Mouse (Mus musculus): ENCODE measurements around the gene Pxylp1. TPM values are rescaled to one million over a fixed set of nuclear protein-coding genes. Genes with fewer than 3 reads are reported as not detected.
A peak's percentile ranks its signal among the peaks of the same experiment; 100 is the strongest.

Pxylp1 gene
- total RNA-seq, 1 experiment = 3.6 TPM

GRCm38 (mm10) chr9:96890756-96891155, 1.7 kb downstream of the Pxylp1 start:
- no peaks in the 10 kb centered on the region for H3K36me3 ChIP-seq (ENCODE audit: control insufficient read depth, insufficient read depth, low read length, poor library complexity, severe bottlenecking)
- no peaks in the 10 kb centered on the region for H3K9me3 ChIP-seq (ENCODE audit: control insufficient read depth, insufficient read depth, low read depth, low read length)
- 0 out of 4 replicates have a peak, but pooled peaks cover 0 to 2% of the 10 kb centered on the region in 2 experiments for H3K4me1 ChIP-seq (ENCODE audit: control insufficient read depth in 2 of 2, insufficient read depth in 2 of 2, low read length in 2 of 2, poor library complexity in 1 of 2)
- in situ Hi-C loops (cut with MboI; ENCODE audit: low sequenced_read_pairs in 2 of 2, unreplicated experiment in 2 of 2) = no loop called here
- DNase-seq (ENCODE audit: low read depth, low spot score) = no peak
- H3K27ac ChIP-seq (ENCODE audit: insufficient read depth, low read depth, low read length, poor library complexity, severe bottlenecking) = no peak overlapping the region
- H3K4me3 ChIP-seq (ENCODE audit: insufficient read depth in 1 of 2, low read depth in 1 of 2, low read length in 2 of 2, poor library complexity in 1 of 2, severe bottlenecking in 1 of 2) = no peak overlapping the region
- TF ChIP-seq MAFK (IDR thresholded peaks at IDR 0.05; ENCODE audit: insufficient read depth, low read depth, low read length) (no peak), CHD2 (IDR thresholded peaks at IDR 0.05; ENCODE audit: low read depth, low read length) (no peak), HCFC1 (IDR thresholded peaks at IDR 0.05; ENCODE audit: borderline replicate concordance, insufficient read depth, low read length) (no peak)
- H3K9ac ChIP-seq (ENCODE audit: insufficient read depth, low read depth, low read length, poor library complexity, severe bottlenecking) = no peak overlapping the region

- no peak overlapping the region for H3K27ac ChIP-seq (ENCODE audit: insufficient read depth, low read depth, low read length, poor library complexity, severe bottlenecking)
- no peaks in the 10 kb centered on the region for H3K36me3 ChIP-seq (ENCODE audit: control insufficient read depth, insufficient read depth, low read length, poor library complexity, severe bottlenecking)
- H3K4me3 ChIP-seq (ENCODE audit: insufficient read depth in 1 of 2, low read depth in 1 of 2, low read length in 2 of 2, poor library complexity in 1 of 2, severe bottlenecking in 1 of 2) = peak overlapping the region in 1 of 2 experiments; percentile 90; a peak in 1 of 4 replicates
- 0 out of 4 replicates have a peak, but pooled peaks cover 0 to 2% of the 10 kb centered on the region in 2 experiments for H3K4me1 ChIP-seq (ENCODE audit: control insufficient read depth in 2 of 2, insufficient read depth in 2 of 2, low read length in 2 of 2, poor library complexity in 1 of 2)
- DNase-seq (ENCODE audit: low read depth, low spot score) = no peak
- in situ Hi-C loops (cut with MboI; ENCODE audit: low sequenced_read_pairs in 2 of 2, unreplicated experiment in 2 of 2) = no loop called here
- no peak for TF ChIP-seq CHD2 (IDR thresholded peaks at IDR 0.05; ENCODE audit: low read depth, low read length)
- no peak for TF ChIP-seq ZNF384 (IDR thresholded peaks at IDR 0.05; ENCODE audit: low read depth, low read length)
- TF ChIP-seq HCFC1 (IDR thresholded peaks at IDR 0.05; ENCODE audit: borderline replicate concordance, insufficient read depth, low read length) = no peak
- TF ChIP-seq MAFK (IDR thresholded peaks at IDR 0.05; ENCODE audit: insufficient read depth, low read depth, low read length) = no peak
- no peak for TF ChIP-seq ZC3H11A (IDR thresholded peaks at IDR 0.05; ENCODE audit: borderline replicate concordance, low read depth, low read length)
- no peaks in the 10 kb centered on the region for H3K9me3 ChIP-seq (ENCODE audit: control insufficient read depth, insufficient read depth, low read depth, low read length)
- H3K9ac ChIP-seq (ENCODE audit: insufficient read depth, low read depth, low read length, poor library complexity, severe bottlenecking) = no peak overlapping the region
These were observed 2.2 kb downstream of the Pxylp1 start for GRCm38 (mm10) chr9:96890266-96890665.

- Histone ChIP-seq H3K9me3 (ENCODE audit: control insufficient read depth, insufficient read depth, low read depth, low read length) (no peaks in the 10 kb centered on the region), H3K4me1 (ENCODE audit: control insufficient read depth in 2 of 2, insufficient read depth in 2 of 2, low read length in 2 of 2, poor library complexity in 1 of 2) (0 out of 4 replicates have a peak, but pooled peaks cover 0 to 2% of the 10 kb centered on the region in 2 experiments), H3K4me3 (ENCODE audit: insufficient read depth in 1 of 2, low read depth in 1 of 2, low read length in 2 of 2, poor library complexity in 1 of 2, severe bottlenecking in 1 of 2) (peak overlapping the region; percentile 89 to 90), H3K36me3 (ENCODE audit: control insufficient read depth, insufficient read depth, low read length, poor library complexity, severe bottlenecking) (no peaks in the 10 kb centered on the region), H3K9ac (ENCODE audit: insufficient read depth, low read depth, low read length, poor library complexity, severe bottlenecking) (peak overlapping the region; percentile 85), H3K27ac (ENCODE audit: insufficient read depth, low read depth, low read length, poor library complexity, severe bottlenecking) (no peak overlapping the region; the same call in 1 of the 2 replicates)
- in situ Hi-C loops (cut with MboI; ENCODE audit: low sequenced_read_pairs in 2 of 2, unreplicated experiment in 2 of 2) = no loop called here
- DNase-seq (ENCODE audit: low read depth, low spot score) = peak; percentile 63
- TF ChIP-seq HCFC1 (IDR thresholded peaks at IDR 0.05; ENCODE audit: borderline replicate concordance, insufficient read depth, low read length) (0 out of 2 replicates have a peak, but pooled peaks have one; percentile 31), CHD2 (IDR thresholded peaks at IDR 0.05; ENCODE audit: low read depth, low read length) (no peak)
These were observed 3.0 kb downstream of the Pxylp1 start for GRCm38 (mm10) chr9:96889345-96890021.

- H3K36me3 ChIP-seq (ENCODE audit: control insufficient read depth, insufficient read depth, low read length, poor library complexity, severe bottlenecking) = no peaks in the 10 kb centered on the region
- TF ChIP-seq CHD2 (IDR thresholded peaks at IDR 0.05; ENCODE audit: low read depth, low read length) (no peak), HCFC1 (IDR thresholded peaks at IDR 0.05; ENCODE audit: borderline replicate concordance, insufficient read depth, low read length) (no peak)
- no peaks in the 10 kb centered on the region for H3K9me3 ChIP-seq (ENCODE audit: control insufficient read depth, insufficient read depth, low read depth, low read length)
- H3K27ac ChIP-seq (ENCODE audit: insufficient read depth, low read depth, low read length, poor library complexity, severe bottlenecking) = no peak overlapping the region
- in situ Hi-C loops (cut with MboI; ENCODE audit: low sequenced_read_pairs in 2 of 2, unreplicated experiment in 2 of 2) = no loop called here
- H3K9ac ChIP-seq (ENCODE audit: insufficient read depth, low read depth, low read length, poor library complexity, severe bottlenecking) = peak overlapping the region; percentile 85
- peak overlapping the region; percentile 89 to 90 for H3K4me3 ChIP-seq (ENCODE audit: insufficient read depth in 1 of 2, low read depth in 1 of 2, low read length in 2 of 2, poor library complexity in 1 of 2, severe bottlenecking in 1 of 2)
- DNase-seq (ENCODE audit: low read depth, low spot score) = no peak
- H3K4me1 ChIP-seq (ENCODE audit: control insufficient read depth in 2 of 2, insufficient read depth in 2 of 2, low read length in 2 of 2, poor library complexity in 1 of 2) = 0 out of 4 replicates have a peak, but pooled peaks cover 0 to 2% of the 10 kb centered on the region in 2 experiments
These were observed 3.6 kb downstream of the Pxylp1 start for GRCm38 (mm10) chr9:96888742-96889344.

Measured in ES-E14 (cell line).